Mouse (Mus musculus): ENCODE measurements around the gene Kcnq2. TPM values are rescaled to one million over a fixed set of nuclear protein-coding genes. Genes with fewer than 3 reads are reported as not detected.

Kcnq2 gene
- polyA plus RNA-seq, 1 experiment from 2014 or later, result 1.3 TPM

DNA sequence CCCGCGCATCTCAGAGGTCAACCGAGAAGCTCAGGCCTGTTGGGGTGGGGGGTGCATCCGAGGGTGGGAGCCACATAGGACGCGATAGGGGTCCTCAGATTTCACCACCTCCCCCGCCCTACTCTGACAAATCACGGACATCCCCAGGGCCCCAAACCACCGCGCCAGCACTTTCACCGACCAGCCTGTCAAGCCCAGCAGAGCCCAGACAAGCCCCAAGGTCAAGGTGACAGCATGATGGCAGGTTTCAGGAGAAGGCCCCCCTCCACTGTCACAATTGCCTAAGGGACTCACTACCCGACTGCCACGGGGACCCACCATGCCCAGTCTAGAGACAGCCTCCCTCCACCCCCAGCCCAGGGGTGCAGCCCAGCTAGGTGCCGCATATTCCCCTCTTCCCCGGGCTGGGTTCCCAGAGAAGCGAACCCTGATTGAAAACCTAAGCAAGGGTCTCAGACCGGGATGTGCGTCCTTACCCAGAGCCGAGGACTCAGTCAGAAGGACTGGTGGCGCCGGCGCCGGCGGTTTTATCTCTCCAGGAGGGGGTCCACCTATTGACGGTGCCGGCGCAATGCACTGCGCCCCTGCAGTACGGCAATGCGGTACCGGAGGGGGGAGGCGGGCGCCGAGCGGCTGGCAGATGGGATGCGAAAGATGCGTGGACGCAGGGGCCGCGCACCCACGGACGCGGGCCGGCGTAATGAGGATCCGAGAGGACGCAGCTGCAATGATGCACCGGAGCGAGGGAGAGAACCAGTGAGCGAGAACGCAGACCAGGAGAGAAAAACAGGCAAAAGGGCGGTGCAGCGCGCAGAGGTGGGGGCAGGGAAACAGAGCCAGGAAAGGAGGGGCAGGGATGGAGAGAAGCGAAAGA lies 21.4 kb upstream of the Kcnq2 start, which contains the start of gene Eef1a2:
Eef1a2 (minus strand) TSS at position 767 of the 874 bp plus-strand sequence.
- Histone ChIP-seq H3K9me3 (no peaks in the 10 kb centered on the region), H3K27ac (no peak within 1 kb of the TSS), H3K9ac (no peak within 1 kb of the TSS), H3K36me3 (no peaks in the 10 kb centered on the region), H3K4me3 (replicated peaks) (peak within 1 kb of the TSS; percentile 19; the same call in 1 of the 2 replicates), H3K4me1 (replicated peaks) (0 out of 2 replicates have a peak, but pooled peaks cover 2% of the 10 kb centered on the region), H3K4me2 (replicated peaks) (peak within 1 kb of the TSS; percentile 38), H3K27me3 (replicated peaks) (peaks cover 58% of the 10 kb centered on the region)
- no peak for ATAC-seq
- WGBS, result 4% methylated on average over 55 of the region's 55 CpGs

DNA sequence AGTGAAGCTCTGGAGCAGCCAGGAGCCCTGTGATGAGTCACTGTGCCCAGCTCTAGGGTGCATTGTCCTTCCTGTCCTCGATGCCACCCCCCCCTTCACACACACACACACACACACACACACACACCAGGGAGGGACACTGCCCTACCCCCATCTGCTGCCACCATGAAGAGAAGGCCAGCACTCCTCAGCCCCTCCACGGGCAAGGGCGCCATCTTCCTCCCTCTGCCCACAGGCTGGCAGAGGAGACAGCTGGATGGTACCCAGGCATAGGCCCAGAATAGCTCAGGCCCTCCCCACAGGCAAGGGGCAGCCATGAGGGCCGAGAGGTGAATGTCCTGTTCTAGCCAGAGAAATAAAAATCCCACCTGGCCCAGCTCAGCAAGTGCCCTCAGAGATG lies 20.7 kb upstream of the Kcnq2 start:
- Histone ChIP-seq H3K4me1 (replicated peaks) (0 out of 2 replicates have a peak, but pooled peaks cover 2% of the 10 kb centered on the region), H3K9ac (no peak overlapping the region), H3K27me3 (replicated peaks) (peaks cover 63% of the 10 kb centered on the region), H3K4me3 (replicated peaks) (no peak overlapping the region), H3K9me3 (no peaks in the 10 kb centered on the region), H3K36me3 (no peaks in the 10 kb centered on the region), H3K4me2 (replicated peaks) (no peak overlapping the region), H3K27ac (no peak overlapping the region)
- 67% methylated on average over 4 of the region's 4 CpGs for WGBS
- ATAC-seq, result no peak

DNA sequence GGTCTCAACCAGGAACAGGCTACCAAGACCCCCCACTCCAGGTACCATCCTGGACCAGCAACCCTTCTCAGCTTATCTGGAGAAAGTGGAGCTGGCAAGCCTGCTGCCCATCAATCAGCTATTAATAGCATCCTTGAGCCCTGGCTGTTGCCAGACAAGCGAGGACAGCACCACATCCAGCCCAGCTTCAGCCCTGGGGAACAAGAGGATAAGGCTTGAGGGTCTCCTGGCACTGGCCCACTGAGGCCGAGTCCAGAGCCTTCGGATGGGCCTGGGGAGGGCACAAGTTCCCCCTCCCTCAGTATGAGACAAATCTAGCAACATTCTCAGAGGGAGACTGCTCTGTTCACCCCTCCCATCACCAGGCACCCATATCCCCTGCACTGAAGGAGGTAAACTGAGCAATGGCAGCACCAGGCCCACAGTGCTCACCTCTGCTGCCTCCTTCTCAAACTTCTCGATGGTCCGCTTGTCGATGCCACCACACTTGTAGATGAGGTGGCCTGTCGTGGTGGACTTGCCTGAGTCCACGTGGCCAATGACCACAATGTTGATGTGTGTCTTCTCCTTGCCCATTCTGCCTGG lies 19.8 kb upstream of the Kcnq2 start:
- Histone ChIP-seq H3K4me3 (replicated peaks) (no peak overlapping the region), H3K27ac (no peak overlapping the region), H3K9me3 (no peaks in the 10 kb centered on the region), H3K36me3 (no peaks in the 10 kb centered on the region), H3K4me2 (replicated peaks) (no peak overlapping the region), H3K9ac (no peak overlapping the region), H3K27me3 (replicated peaks) (peaks cover 71% of the 10 kb centered on the region), H3K4me1 (replicated peaks) (0 out of 2 replicates have a peak, but pooled peaks cover 2% of the 10 kb centered on the region)
- 81% methylated on average over 8 of the region's 8 CpGs for WGBS
- ATAC-seq, result no peak

DNA sequence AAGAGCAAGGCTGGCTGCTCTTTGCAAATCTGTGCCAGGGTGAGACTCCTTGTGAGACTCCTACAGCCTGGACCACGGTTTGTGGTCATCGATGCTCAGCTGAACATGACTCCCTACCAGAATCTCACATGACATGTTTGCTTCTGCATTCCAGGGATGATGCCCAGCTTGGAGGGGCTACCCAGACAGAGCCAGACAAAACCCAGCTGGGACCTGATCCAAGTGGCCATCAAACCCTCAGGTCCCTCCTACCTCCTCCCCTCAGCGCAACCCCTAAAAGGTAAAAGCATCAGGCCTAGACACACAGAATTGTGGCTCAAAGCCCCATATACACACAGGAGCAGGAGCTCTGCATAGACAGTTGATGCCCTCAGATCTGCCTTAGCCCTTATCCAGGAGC lies 19.3 kb upstream of the Kcnq2 start:
- WGBS, result 90% methylated on average over 3 of the region's 3 CpGs
- no peak overlapping the region for H3K9ac ChIP-seq
- peaks cover 77% of the 10 kb centered on the region for H3K27me3 ChIP-seq (replicated peaks)

DNA sequence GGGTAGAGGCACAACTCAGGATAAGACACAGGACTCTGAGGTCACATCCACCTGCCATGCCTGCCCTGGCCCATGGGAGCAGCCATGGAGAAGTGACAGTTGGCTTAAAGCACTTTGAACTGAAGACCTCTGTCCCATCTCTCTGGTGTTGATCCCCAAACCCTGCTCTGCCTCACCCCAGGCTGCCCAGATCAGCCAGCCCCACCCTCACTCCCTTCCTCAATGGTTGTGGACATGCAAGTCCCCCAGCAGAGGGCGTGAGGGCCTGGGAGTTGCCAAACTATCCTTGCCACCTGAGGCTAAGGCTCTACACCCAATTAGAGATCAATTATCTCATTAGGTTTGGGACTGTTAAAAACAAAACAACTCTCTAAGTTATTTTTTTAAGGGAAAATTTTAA lies 18.7 kb upstream of the Kcnq2 start:
- H3K27me3 ChIP-seq (replicated peaks), result peaks cover 78% of the 10 kb centered on the region
- H3K36me3 ChIP-seq, result no peaks in the 10 kb centered on the region
- H3K4me2 ChIP-seq (replicated peaks), result no peak overlapping the region
- no peak for ATAC-seq
- H3K4me1 ChIP-seq (replicated peaks), result 0 out of 2 replicates have a peak, but pooled peaks cover 2% of the 10 kb centered on the region
- 3% methylated on average over 1 of the region's 1 CpGs for WGBS
- no peak overlapping the region for H3K4me3 ChIP-seq (replicated peaks)
- H3K9me3 ChIP-seq, result no peaks in the 10 kb centered on the region
- no peak overlapping the region for H3K27ac ChIP-seq
- H3K9ac ChIP-seq, result no peak overlapping the region

More for the DNA sequence above, 19.3 kb upstream of the Kcnq2 start:
- ATAC-seq, result no peak
- 0 out of 2 replicates have a peak, but pooled peaks cover 2% of the 10 kb centered on the region for H3K4me1 ChIP-seq (replicated peaks)
- no peak overlapping the region for H3K4me3 ChIP-seq (replicated peaks)
- H3K9me3 ChIP-seq, result no peaks in the 10 kb centered on the region
- H3K27ac ChIP-seq, result no peak overlapping the region
- no peaks in the 10 kb centered on the region for H3K36me3 ChIP-seq
- no peak overlapping the region for H3K4me2 ChIP-seq (replicated peaks)

DNA sequence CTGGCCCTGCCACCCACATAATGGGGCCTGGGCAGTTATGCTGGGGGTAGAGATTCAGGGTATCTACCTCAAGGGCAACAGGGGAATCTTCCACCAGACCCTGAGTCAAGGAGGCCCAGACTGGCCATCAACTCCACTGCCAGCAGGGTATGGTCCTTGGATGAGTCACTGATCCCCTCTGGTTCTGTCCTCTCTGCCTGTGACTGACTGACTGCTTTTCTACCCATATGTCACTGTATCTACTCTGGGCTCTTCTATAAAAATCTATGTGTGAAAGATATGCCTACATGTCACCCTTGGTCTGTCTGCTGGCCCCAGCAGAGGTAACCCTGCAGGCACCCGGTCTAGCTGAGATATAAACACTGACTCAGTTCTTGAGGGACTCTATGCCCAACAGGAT lies 18.0 kb upstream of the Kcnq2 start:
- no peak for ATAC-seq
- no peak overlapping the region for H3K9ac ChIP-seq
- H3K4me3 ChIP-seq (replicated peaks), result no peak overlapping the region
- no peak overlapping the region for H3K4me2 ChIP-seq (replicated peaks)
- H3K36me3 ChIP-seq, result no peaks in the 10 kb centered on the region
- WGBS, result 87% methylated on average over 1 of the region's 1 CpGs
- no peak overlapping the region for H3K27ac ChIP-seq
- H3K27me3 ChIP-seq (replicated peaks), result peaks cover 77% of the 10 kb centered on the region
- 0 out of 2 replicates have a peak, but pooled peaks cover 2% of the 10 kb centered on the region for H3K4me1 ChIP-seq (replicated peaks)
- H3K9me3 ChIP-seq, result no peaks in the 10 kb centered on the region

DNA sequence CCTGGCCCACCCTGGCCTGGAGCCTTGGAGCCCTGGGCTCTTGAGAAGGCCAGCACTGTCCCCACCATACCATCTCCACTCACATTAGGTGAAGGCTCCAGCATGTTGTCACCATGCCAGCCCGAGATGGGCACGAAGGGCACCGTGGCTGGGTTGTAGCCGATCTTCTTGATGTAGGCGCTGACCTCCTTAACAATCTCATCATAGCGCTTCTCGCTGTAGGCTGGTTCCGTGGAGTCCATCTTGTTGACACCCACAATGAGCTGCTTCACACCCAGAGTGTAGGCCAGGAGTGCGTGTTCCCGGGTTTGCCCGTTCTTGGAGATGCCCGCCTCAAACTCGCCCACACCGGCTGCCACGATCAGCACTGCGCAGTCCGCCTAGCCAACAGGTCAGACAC lies 17.6 kb upstream of the Kcnq2 start:
- Histone ChIP-seq H3K4me3 (replicated peaks) (no peak overlapping the region), H3K36me3 (no peaks in the 10 kb centered on the region), H3K4me1 (replicated peaks) (peaks cover 2% of the 10 kb centered on the region; the same call in 1 of the 2 replicates), H3K27me3 (replicated peaks) (peaks cover 76% of the 10 kb centered on the region), H3K9me3 (no peaks in the 10 kb centered on the region), H3K27ac (no peak overlapping the region), H3K9ac (no peak overlapping the region), H3K4me2 (replicated peaks) (no peak overlapping the region)
- WGBS, result 93% methylated on average over 17 of the region's 17 CpGs
- ATAC-seq, result no peak

DNA sequence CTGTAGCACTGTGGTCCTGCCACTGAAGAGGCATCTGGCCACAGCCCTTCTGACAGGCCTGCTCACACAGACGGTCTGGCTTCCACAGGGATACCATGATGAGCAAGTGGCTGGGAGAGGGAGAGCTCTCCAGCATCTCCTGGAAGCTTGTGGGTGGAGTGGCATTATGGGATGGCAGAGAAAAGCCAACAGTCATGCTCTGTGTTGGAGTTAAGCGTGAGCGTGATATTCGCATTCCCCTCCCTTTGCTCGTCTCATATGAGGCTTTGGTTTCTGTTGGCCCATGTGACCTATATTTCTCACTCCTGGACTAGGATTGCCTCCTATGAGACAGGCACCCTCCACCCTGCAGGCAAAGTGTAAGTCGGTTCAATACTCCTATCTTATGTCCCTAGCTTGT lies 15.2 kb upstream of the Kcnq2 start:
- no peak overlapping the region for H3K4me2 ChIP-seq (replicated peaks)
- no peaks in the 10 kb centered on the region for H3K36me3 ChIP-seq
- no peak overlapping the region for H3K9ac ChIP-seq
- ATAC-seq, result no peak
- WGBS, result 61% methylated on average over 6 of the region's 6 CpGs
- no peaks in the 10 kb centered on the region for H3K9me3 ChIP-seq
- H3K4me1 ChIP-seq (replicated peaks), result no peaks in the 10 kb centered on the region; the same call in 1 of the 2 replicates
- H3K27me3 ChIP-seq (replicated peaks), result peaks cover 66% of the 10 kb centered on the region
- H3K4me3 ChIP-seq (replicated peaks), result no peak overlapping the region
- H3K27ac ChIP-seq, result no peak overlapping the region

DNA sequence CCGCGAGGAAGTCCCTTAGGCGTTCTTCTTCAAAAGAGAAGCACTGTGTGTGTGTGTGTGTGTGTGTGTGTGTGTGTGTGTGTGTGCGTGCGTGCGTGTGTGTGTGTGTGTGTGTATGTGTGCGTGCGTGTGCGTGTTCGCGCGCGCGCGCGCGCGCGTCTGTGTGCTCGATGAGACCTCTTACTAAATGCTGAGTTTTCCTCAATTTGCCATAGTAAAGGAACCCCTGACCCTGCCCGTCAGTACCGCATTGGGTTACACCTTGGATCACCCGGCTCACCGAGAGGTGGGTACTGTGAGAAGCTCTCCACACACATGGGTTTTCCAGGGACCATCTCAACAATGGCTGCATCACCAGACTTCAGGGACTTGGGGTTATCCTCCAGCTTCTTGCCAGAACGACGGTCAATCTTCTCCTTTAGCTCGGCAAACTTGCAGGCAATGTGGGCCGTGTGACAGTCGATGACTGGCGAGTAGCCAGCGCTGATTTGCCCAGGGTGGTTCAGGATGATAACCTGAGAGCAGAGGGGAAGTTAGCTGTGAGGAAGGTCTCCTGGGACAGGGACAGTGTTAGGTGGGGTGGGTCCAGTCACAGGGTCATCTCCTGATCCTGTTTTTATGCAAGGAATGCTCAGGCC lies 13.3 kb upstream of the Kcnq2 start:
- no peaks in the 10 kb centered on the region for H3K36me3 ChIP-seq
- H3K4me1 ChIP-seq (replicated peaks), result no peaks in the 10 kb centered on the region; the same call in 1 of the 2 replicates
- no peak overlapping the region for H3K9ac ChIP-seq
- H3K9me3 ChIP-seq, result no peaks in the 10 kb centered on the region
- H3K27ac ChIP-seq, result no peak overlapping the region
- WGBS, result 16% methylated on average over 24 of the region's 31 CpGs
- peak overlapping the region; percentile 37 for H3K4me3 ChIP-seq (replicated peaks)
- no peak for ATAC-seq
- peaks cover 56% of the 10 kb centered on the region for H3K27me3 ChIP-seq (replicated peaks)
- H3K4me2 ChIP-seq (replicated peaks), result peak overlapping the region; percentile 90

DNA sequence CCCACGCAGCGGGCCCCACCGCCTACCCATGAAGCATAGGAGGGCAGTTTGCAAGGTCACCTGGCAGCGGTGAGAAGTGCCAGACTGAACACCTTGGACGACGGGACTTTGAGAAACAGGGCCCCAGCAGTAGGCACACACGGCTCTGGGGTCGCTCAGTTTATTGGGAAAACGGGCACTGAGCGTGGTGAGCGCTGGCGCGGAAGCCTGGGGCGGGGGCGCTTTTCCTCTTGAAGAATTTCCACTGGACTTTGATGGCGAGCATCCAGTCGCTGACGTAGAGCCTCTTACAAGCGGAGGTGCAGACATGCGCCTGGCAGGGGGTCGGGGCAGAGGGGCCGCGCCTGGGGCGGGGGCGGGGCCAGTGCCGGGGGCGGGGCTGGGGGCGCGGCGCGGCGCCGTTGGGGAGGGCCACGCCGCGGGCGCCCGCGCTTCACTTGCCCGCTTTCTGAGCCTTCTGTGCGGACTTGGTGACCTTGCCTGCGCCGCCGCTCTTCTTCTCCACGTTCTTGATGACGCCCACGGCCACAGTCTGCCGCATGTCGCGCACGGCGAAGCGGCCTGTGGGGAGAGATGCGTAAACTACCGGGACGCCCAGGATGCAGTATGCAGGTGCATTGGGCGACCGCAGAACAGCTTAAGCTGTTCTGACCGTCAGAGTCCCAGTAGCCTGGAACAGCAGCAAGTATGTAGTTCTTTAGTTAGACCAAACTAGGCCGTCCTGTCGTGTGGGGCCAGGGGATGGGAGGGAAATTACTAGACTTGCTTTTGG lies 12.6 kb upstream of the Kcnq2 start:
- Histone ChIP-seq H3K27ac (no peak overlapping the region), H3K4me1 (replicated peaks) (no peaks in the 10 kb centered on the region; the same call in 1 of the 2 replicates), H3K36me3 (no peaks in the 10 kb centered on the region), H3K4me3 (replicated peaks) (peak overlapping the region; percentile 37), H3K9ac (no peak overlapping the region; the same call in 1 of the 2 replicates), H3K9me3 (no peaks in the 10 kb centered on the region), H3K4me2 (replicated peaks) (peak overlapping the region; percentile 90), H3K27me3 (replicated peaks) (peaks cover 51% of the 10 kb centered on the region)
- peak; percentile 71; the same call in 1 of the 2 replicates for ATAC-seq
- 1% methylated on average over 44 of the region's 61 CpGs for WGBS

DNA sequence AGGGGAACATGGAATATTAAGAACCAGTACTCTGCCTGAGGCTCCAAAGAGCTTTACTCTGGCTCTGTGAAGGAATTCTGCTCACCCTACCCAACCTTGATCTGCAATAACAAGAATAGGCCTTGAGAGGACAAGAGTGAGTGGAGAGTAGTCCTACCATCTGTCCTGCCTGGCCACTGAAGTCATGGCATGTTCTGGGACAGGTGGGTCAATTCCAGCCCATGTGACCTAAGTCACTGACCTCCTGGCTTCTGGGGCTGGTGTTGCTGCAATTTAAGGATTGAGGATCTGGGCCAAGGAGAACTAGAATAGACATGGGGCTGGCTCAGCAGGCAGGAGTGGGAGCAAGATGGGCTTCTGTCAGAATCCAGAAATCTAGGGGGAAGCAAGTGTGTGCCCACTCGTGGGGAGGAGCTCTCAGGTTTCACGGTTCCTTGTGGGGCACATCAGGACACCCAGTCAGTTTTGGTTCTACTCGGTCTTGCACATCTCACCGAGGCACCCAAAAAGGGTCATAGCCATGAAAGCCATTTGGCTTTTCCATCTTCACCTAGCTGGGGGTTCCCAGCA lies 12.0 kb upstream of the Kcnq2 start:
- H3K36me3 ChIP-seq, result no peaks in the 10 kb centered on the region
- no peak overlapping the region for H3K9ac ChIP-seq
- H3K27ac ChIP-seq, result no peak overlapping the region
- H3K4me1 ChIP-seq (replicated peaks), result no peaks in the 10 kb centered on the region; the same call in 1 of the 2 replicates
- peaks cover 48% of the 10 kb centered on the region for H3K27me3 ChIP-seq (replicated peaks)
- 55% methylated on average over 4 of the region's 4 CpGs for WGBS
- no peak overlapping the region for H3K4me3 ChIP-seq (replicated peaks)
- peak overlapping the region; percentile 90 for H3K4me2 ChIP-seq (replicated peaks)
- H3K9me3 ChIP-seq, result no peaks in the 10 kb centered on the region
- no peak for ATAC-seq

Measured in intestine, embryonic 15.5 days (tissue).